Mouse (Mus musculus): ENCODE results near the gene Mmp28.

DNA sequence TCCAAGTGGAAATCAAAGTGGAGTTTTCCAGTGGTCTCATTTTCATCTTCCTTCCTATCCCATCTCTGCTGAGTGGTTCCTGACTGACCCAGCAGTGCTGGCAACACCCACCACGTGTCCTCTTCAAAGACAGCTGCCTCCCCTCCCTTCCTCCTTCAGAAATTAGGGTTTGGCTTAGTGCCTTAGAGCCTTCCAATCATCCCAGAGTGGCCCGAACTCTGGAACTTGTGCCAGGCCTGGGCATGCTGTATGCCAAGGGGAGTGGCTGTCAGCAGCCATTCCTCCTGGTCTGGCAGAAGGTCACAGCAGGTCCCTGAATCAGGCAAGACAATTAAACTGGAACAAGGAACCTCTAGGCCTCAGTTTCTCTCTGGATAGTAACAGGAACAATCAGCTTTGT, 3.1 kb upstream of the Mmp28 start:
- no peak for TF ChIP-seq CTCF (IDR thresholded peaks at IDR 0.05)
- no peak; the same call in 1 of the 2 replicates for TF ChIP-seq EP300 (IDR thresholded peaks at IDR 0.05)

All from lung, postnatal 0 days (tissue).